Mouse (Mus musculus): ENCODE results near the gene Cers2.
"Not testable (repeated sequence)": the region's sequence is repeated elsewhere in the genome, so short reads cannot be mapped to it uniquely, and the experiment has no call there.

Cers2 gene

DNA sequence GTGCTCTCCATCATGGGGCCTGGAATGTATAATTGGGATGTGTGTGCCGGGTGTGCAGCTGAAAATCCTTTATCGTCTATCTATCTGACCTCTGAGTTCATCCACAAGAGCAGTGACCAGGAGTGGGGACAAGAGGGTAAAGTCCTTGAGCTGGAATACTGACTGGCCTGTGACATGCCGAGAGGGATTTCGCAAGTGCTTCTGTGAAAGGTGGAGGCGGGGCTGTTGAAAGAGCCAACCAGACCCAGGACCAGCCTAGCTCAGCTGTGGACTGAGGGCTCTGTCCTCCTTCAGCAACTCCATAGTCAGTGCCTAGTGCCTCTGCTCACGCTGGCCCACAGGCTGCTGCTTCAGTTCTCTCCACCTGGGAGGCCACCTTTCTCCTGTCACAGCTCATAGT, 4.0 kb downstream of the Cers2 start:
- DNase-seq (ENCODE audit: low spot score): no peak

DNA sequence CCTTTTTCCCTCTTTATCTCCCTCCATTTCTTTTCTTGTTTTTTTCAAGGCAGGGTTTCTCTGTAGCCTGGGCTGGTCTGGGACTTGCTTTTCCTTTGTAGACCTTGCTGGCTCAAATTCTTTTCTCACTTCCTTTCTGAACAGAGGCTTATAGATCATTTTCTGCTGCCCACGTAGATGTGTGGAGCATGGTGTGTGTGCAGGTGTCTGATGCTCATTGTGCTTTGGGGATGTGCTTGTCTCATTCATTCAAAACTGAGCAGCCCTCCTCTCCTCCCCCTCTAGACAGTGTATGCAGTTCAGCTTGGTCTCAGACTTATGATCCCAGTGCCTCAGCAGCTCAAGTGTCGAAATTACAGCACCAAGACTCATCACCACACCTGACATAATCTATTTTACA, 4.5 kb downstream of the Cers2 start:
- no peak for DNase-seq (ENCODE audit: low spot score)

DNA sequence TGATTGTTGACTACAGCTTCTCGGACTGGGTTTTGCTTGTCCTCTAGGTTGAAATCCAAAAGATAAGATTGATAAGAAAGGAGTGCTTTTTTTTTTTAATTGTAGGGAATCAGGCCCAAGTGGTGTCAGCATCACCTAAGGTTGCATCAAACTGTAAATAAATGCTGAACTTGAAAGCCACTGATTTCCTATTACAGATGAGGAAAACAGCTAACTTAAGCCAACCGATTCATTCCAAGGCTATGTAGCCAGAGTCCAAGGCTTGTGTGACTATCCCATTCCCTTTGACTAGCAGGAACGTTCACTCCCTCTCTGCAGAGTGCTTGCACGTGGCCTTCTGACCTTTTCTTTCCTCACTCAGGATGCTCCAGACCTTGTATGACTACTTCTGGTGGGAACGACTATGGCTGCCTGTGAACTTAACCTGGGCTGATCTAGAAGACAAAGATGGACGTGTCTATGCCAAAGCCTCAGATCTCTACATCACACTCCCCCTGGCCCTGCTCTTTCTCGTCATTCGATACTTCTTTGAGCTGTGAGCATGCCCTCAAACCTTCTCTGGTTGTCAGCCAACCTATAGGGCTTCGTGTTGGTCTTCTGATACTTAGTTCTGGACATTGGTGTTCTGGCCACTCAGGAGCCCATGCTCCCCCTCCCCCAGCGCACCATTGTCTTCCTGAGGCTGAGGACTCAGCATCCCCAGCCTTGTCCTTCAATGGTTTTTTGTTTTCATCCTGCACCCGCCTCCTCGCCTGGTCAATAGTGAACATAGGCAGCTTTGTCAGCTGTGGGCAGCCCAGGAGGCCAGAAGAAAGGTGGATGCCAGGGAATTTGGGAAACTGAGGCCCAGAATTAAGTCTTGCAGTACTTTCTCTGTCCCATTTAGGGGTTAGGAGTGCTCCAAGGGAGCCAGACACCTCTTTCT, 5.4 kb downstream of the Cers2 start:
- no peak for DNase-seq (ENCODE audit: low spot score)

DNA sequence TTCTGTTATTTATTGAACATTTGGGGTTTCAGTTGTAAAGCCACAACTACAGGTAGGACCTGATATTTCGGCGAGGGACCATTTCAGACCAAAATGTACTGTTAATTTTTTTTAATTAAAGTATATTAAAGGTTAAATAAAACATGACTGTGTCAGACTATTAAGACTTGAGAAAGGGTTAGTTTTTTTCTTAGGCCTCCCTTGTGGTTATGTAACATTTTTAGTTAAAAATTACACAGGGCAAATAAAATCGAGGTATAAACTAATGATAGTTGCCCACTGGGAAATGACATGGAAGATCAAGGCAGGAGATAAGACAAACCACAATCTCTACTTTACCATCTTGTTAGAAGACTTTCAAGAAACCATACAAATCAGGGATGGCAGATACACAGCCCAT, 8.8 kb downstream of the Cers2 start:
- no peak for DNase-seq (ENCODE audit: low spot score)

DNA sequence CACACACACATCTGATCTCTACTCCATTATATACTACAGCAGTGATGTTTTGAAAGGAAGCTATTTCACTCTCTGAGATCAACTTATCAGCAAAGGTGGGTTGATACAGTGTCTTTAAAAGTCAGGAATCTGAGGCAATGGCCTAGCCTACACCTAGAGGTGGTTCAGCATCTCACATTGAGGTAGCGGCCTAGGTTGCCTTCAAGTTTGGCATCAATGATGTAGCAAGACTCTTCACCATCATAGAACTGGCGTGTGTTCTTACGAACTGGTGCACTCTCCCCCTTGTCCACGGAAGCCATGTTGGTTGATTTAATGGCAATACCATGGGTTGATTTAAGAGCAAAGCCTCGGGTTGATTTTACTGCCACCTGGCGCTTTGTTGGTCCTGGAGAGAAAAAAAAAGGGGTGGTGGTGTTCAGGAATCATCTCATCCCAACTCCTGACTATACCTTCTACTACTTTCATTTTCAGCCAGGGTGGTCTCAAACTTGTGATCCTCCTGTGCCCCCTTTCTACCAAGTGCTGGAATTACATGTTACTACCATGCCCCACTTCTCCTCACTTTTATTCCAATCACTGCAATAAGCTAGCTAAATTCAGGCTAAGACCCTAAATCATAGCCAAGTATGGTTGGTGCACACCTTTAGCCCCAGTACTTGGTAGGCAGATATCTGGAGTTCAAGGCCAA, 10.0 kb downstream of the Cers2 start:
- no peak for DNase-seq (ENCODE audit: low spot score)

DNA sequence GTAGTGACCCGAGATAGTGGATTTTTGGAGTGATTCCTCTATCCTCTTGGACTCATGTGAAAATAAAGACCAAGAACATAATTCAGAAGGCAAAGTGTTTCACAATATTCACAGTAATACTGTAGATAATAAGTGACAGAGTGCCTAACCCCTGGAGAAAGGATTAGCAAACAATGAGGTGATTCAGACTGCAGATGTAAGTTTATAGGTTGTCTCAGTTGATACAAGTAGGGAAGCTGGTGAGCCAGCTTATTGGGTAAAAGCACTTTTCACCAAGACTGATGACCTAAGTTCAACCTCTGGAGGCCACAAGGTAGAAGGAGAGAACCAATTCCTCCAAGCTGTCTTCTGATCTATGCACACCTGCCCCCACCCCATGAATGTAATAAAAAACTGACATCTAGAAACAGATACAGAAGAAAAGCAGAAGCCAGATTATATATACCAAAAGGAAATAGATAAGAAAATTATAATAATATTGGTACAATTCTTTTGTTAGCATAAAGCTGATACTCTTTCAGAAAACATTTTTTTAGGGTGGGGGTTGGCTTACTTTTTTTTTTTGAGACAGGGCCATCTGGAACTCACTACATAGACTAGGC, 14.3 kb downstream of the Cers2 start:
- no peak for DNase-seq (ENCODE audit: low spot score)

DNA sequence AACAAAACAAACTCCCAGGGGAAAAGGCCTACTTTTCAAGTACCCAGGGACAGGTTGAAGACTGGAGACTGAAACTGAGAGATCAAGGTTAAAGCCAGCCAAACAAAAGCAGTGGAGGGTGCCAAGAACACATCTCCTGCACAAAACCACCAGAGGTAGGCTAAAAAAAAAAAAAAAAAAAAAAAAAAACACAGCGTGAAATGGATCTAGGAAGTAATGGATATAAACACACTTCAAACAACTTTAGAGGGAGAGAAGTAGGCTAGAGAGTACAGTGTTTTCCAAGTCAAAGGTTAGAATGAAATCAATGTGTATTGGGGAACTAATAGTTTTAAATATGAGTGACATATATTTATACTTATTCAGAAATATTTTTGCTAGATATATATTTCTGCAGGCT, 16.9 kb downstream of the Cers2 start:
- no peak for DNase-seq (ENCODE audit: low spot score)

DNA sequence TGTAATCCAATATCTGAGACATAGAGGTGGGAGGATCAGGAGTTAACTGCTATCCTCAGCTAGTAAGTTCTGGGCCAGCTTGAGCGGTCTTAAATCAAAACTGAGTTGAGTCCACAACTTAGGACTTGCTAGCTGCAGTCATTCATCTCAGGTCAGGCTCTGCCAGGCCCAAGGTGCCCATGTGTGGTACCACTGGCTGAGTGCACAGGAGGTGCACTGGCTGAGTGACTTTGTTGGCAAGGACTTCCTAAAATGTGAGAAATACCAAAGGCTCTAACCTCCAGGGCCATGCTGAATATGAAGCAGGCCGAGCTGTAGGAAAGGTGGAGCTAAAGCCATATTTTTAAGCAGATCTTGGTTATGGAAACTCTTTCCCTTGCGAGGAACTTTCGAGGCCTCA, 22.8 kb downstream of the Cers2 start:
- DNase-seq (ENCODE audit: low spot score): no peak

DNA sequence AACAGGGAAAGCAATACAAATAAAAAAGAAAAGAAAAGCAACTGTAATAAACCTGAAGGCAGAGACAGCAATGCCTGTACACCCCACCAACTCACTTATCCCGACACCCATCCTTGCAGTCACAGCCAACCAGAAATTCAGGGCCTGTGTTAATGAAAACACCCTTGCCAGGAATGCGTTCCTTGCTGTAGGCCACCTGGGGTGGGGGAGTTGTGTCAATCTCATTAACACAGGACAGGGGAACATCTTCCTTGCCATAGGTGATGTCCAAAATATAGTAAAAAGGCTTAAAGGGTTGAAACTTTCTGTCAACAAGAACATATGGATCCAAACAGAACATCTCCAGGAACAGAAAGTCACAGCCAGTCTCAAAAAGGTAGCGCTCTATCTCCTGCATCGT, 23.7 kb downstream of the Cers2 start:
- no peak for DNase-seq (ENCODE audit: low spot score)

DNA sequence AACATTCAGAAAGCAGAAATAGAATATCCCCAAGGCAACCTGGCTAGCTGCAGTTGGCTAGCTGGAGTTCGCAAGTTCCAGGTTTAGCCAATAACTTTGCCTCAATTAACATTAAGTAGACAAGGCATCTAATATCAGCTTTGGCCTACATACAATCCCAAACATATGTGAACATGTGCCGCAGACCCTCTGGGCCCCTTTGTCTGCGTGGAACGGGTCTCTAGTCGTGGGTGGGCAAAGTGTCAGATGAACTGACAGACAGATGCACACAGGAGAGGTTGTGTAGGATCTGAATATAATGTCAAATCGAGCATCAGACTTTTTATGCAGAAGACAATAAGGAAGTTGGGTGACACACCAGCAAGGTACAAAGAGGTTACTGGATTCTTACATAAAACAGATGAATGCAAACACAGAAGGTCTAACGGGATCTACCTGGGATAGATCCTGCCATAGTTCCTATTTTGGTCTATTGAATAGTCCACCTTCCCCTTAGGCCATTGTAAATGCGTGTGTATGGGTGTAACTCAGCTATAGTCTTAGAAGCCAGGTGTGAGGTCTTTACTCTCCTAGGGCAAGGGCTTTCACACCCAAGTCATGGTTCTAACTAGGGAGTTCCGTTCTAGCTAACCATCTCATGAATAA, 28.9 kb downstream of the Cers2 start:
- DNase-seq (ENCODE audit: low spot score): not testable (repeated sequence)

DNA sequence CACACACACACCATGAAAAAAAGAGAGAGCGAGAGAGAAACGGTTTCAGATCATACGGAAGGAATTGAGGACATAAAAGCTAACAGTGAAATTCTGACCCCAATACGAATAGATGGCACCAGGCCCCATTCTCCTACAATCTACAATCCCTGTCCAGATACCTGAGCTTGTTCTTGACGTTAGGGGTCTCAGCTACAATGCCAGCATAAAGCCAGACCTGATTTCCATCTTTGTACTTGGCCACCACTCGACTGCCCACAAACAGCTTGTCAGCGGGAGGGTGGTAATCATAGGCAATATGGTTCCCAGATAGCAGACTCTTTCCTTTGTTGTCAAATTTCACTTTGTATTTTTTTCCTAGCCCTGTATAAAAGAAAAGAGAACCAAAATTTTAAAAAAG, 31.9 kb downstream of the Cers2 start:
- no peak for DNase-seq (ENCODE audit: low spot score)

DNA sequence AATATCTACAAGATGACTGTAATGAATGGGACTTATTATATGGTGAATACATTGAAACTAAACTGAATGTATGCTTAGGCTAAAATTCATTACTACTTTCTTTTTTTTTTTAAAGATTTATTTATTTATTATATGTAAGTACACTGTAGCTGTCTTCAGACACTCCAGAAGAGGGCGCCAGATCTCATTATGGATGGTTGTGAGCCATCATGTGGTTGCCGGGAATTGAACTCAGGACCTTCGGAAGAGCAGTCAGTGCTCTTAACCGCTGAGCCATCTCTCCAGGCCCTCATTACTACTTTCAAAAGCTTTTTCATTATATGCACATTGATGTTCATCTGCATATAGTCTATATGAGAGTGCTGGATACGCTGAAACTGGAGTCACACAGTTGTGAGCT, 33.8 kb downstream of the Cers2 start:
- not testable (repeated sequence) for DNase-seq (ENCODE audit: low spot score)

DNA sequence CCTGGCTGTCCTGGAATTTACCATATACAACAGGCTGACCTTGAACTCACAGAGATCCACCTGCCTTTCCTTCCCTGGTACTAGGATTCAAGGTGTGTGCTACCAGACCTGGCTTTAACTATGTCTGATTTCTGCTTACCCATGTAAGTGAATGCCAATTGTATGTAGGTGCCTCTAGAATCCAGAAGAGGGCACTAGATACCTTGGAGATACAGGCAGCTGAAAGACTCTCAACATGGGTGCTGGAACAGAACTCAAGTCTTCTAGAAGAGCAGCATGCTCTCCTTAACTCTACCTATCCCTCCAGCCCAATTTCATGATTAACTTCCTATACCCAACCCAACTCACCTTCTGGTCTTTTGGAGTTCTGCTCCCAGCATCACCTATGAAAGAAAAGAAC, 34.9 kb downstream of the Cers2 start:
- no peak for DNase-seq (ENCODE audit: low spot score)

DNA sequence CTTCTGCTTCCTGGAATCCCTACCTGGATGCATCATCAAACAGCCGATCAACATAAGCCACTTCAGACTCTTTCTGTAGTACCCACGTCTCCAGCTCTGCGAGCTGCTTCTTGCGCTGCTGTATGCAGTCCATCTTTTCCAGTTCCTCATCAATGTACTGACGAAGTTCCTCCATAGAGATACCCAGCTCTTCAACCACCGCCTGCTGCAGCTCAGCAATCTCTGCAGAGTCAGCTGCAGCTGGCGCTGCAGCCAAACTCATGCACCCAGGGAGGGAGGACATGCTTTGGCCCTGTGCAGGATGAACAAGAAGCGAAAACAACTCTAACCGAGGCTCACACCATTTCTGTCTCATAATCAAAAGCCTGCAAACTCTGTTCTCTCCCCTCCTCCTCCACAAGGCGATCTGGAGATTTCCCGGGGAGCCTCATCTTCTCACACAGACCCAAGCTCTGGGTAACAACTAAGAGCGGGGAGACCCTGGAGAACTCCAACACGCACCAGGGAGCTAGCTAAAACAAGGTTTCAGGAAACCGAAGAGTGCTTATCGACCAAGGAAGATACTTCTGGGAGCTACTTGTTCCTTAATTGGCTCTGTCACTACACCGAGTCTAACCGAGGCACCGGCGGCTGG, 41.4 kb downstream of the Cers2 start:
- DNase-seq (ENCODE audit: low spot score): not testable (repeated sequence)

DNA sequence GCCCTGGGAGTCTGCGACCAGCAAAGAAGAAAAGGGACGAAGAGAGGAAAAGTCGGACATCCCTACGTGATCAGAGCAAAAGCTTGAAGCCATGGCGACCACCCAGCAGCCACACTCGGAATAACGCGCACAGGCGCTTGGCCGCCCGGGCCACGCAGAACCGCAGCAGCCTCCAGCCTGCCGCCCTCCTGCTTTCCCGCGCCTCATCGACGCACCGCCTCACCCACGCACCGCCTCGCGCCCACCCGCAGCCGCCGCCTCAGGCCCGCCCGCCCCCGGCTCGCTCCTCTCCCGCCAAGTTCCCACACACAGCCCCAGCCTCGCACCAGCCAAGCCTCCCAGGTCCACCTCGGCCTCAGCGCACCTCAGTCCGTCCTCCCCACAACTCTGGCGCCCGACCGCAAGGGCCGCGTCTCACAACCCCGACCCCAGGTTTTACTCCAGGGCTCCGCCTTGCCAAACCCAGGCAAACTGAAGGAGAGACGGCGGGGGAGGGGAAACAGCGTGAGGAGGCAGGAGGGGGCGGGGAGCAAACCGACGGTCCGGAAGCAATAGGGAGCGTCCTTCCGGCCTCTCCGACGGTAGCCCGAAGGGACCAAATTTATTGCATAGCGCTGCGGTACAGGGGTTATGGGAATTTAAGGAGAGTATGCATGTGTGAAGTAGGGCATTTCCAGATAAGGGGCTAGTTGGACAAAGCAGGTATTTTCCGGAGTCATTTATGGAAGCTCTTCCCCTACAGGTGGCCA, 42.3 kb downstream of the Cers2 start, which contains the start of gene Setdb1:
TSS of gene Setdb1 (minus strand) at position 502 of the 749 bp plus-strand sequence.
- peak; percentile 98 for DNase-seq (ENCODE audit: low spot score)

DNA sequence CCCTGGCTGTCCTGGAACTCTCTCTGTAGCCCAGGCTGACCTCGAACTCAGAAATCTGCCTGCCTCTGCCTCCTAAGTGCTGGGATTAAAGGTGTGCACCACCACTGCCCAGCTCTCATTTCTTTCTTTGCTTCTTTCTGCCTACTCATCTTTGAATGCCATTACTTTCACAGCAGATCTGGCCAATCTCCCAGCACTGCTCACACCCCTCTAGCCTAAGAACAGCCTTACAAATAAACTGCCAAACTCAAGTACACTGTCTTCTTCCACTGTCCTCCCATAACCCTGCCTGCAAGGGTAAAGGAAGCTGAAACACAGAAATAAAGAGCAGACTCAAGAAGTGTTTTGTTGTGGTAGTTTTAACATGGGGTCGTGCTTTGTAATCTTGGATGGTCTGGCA, 43.2 kb downstream of the Cers2 start:
- DNase-seq (ENCODE audit: low spot score): no peak

DNA sequence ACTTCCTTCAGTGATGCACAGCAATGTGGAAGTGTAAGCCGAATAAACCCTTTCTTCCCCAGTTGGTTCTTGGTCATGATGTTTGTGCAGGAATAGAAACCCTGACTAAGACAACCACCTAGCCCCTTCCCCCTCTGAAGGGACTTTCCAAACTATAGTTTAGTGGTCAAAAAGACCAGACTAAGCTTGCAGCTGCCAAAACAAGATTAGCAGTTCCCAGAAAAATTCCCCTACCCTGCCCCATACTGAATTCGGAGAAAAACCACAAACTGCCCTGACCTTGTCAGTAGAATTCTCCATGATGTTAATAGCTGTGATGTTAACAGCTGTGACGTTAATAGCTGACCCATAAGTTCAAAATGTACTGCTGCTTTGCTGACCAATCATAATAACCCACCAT, 45.7 kb downstream of the Cers2 start:
- DNase-seq (ENCODE audit: low spot score): not testable (repeated sequence)

DNA sequence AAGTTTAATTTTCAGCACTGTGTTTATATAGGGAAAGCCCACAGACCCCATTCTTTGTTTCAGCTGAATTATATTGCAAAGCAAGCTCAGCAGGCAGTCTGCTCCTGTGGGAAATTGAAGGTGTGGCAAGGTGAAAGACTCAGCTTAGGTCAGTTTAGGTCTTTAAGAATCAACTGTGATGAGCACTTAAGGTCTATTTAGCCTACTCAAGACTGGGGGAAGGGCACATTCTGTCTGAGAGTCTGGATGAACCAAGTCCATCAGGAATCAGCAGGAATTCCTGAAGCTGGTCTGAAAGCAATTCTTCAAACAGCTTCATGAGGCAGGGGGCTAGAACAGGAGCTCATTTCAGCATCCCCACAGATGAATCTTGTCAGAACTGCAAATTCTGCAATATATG, 55.5 kb downstream of the Cers2 start:
- no peak for DNase-seq (ENCODE audit: low spot score)

Data from testis, postnatal 10 days (tissue).